Mouse (Mus musculus): ENCODE data around the gene Grasp.

- TF ChIP-seq CTCF (conservative IDR thresholded peaks at IDR 0.05; ENCODE audit: insufficient read depth, insufficient read length, low read depth, low read length): no peak
- no peak for TF ChIP-seq POLR2A (IDR thresholded peaks at IDR 0.05; ENCODE audit: low read depth, low read length)
Observed at GRCm38 (mm10) chr15:101197497-101198179, 26.4 kb upstream of the Grasp start.
